Mouse (Mus musculus): ENCODE results near the gene Paqr6. TPM values are rescaled to one million over a fixed set of nuclear protein-coding genes. Genes with fewer than 3 reads are reported as not detected.
A peak's percentile ranks its signal among the peaks of the same experiment; 100 is the strongest.

Gene Paqr6
- polyA plus RNA-seq, 1 experiment from 2014 or later: 3.9 TPM

- Histone ChIP-seq H3K36me3 (peaks cover 17% of the 10 kb centered on the region), H3K27ac (no peak overlapping the region), H3K27me3 (no peaks in the 10 kb centered on the region), H3K4me3 (no peak overlapping the region), H3K9ac (no peak overlapping the region), H3K4me2 (no peak overlapping the region), H3K4me1 (replicated peaks) (no peaks in the 10 kb centered on the region), H3K9me3 (replicated peaks) (no peaks in the 10 kb centered on the region)
- ATAC-seq (replicated peaks; ENCODE audit: insufficient number of reproducible peaks, insufficient read depth, low FRiP score, low read depth): no peak
- WGBS: 93% methylated on average over 6 of the region's 6 CpGs
These were observed 30.9 kb downstream of the Paqr6 start for GRCm38 (mm10) chr3:88395288-88395687.

GRCm38 (mm10) chr3:88395742-88396141 is 31.4 kb downstream of the Paqr6 start:
- Histone ChIP-seq H3K36me3 (peaks cover 15% of the 10 kb centered on the region), H3K4me1 (replicated peaks) (no peaks in the 10 kb centered on the region), H3K9ac (no peak overlapping the region), H3K9me3 (replicated peaks) (no peaks in the 10 kb centered on the region), H3K27ac (no peak overlapping the region), H3K4me2 (no peak overlapping the region), H3K27me3 (no peaks in the 10 kb centered on the region), H3K4me3 (no peak overlapping the region)
- no peak for ATAC-seq (replicated peaks; ENCODE audit: insufficient number of reproducible peaks, insufficient read depth, low FRiP score, low read depth)
- 89% methylated on average over 8 of the region's 8 CpGs for WGBS

GRCm38 (mm10) chr3:88398666-88399065 is 34.3 kb downstream of the Paqr6 start:
- no peak overlapping the region for H3K9ac ChIP-seq

DNA sequence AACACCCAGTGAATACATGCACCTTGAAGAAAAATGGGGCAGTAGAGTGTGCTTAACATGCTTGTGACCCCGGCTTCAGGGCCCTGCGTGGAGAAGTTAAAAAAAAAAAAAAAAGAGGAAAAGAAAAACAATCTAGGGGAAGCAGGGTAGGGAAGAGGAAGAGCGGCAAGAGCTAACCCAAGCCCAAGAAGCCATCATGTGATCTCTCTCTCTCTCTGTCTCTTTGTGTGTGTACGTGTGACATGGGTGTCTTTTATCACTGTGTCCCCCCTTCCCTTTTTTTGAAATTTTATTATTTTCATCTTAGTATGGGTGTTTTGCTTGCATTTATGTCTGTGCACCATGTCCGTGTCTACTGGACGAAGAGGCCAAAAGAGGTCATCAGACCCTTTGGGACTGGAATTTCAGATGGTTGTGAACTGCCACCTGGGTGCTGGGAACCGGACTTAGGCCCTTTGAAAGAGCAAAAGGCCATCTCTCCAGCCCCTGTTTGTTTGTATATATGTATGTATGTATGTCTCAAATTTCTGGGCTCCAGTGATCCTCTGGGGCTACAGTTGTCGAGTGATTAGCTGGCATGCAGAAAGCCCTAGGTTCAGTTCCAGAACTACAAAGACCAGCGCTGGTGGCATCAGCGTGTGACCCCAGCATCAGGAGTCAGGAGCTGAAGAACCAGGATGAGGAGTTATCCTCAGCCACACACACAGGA is 39.3 kb downstream of the Paqr6 start:
- Histone ChIP-seq H3K27me3 (no peaks in the 10 kb centered on the region), H3K36me3 (peaks cover 6% of the 10 kb centered on the region; the same call in 1 of the 2 replicates), H3K9me3 (replicated peaks) (no peaks in the 10 kb centered on the region), H3K4me2 (no peak overlapping the region), H3K4me3 (no peak overlapping the region), H3K27ac (no peak overlapping the region), H3K9ac (no peak overlapping the region), H3K4me1 (replicated peaks) (peaks cover 15% of the 10 kb centered on the region)
- WGBS: 89% methylated on average over 10 of the region's 10 CpGs
- no peak for ATAC-seq (replicated peaks; ENCODE audit: insufficient number of reproducible peaks, insufficient read depth, low FRiP score, low read depth)

More at GRCm38 (mm10) chr3:88398666-88399065, 34.3 kb downstream of the Paqr6 start:
- no peak overlapping the region for H3K4me2 ChIP-seq
- H3K9me3 ChIP-seq (replicated peaks): no peaks in the 10 kb centered on the region
- H3K36me3 ChIP-seq: peaks cover 17% of the 10 kb centered on the region
- ATAC-seq (replicated peaks; ENCODE audit: insufficient number of reproducible peaks, insufficient read depth, low FRiP score, low read depth): no peak
- no peak overlapping the region for H3K4me3 ChIP-seq
- no peaks in the 10 kb centered on the region for H3K4me1 ChIP-seq (replicated peaks)
- 82% methylated on average over 2 of the region's 2 CpGs for WGBS
- H3K27me3 ChIP-seq: no peaks in the 10 kb centered on the region
- no peak overlapping the region for H3K27ac ChIP-seq

GRCm38 (mm10) chr3:88407090-88407489 is 42.7 kb downstream of the Paqr6 start:
- Histone ChIP-seq H3K9me3 (replicated peaks) (no peaks in the 10 kb centered on the region), H3K27me3 (no peaks in the 10 kb centered on the region), H3K4me2 (no peak overlapping the region), H3K4me3 (no peak overlapping the region), H3K27ac (no peak overlapping the region), H3K9ac (no peak overlapping the region), H3K36me3 (peaks cover 8% of the 10 kb centered on the region; the same call in 1 of the 2 replicates), H3K4me1 (replicated peaks) (peaks cover 31% of the 10 kb centered on the region)
- WGBS: 0% methylated on average over 2 of the region's 2 CpGs
- no peak for ATAC-seq (replicated peaks; ENCODE audit: insufficient number of reproducible peaks, insufficient read depth, low FRiP score, low read depth)

GRCm38 (mm10) chr3:88407529-88407928 is 43.1 kb downstream of the Paqr6 start:
- WGBS: 50% methylated on average over 7 of the region's 7 CpGs
- Histone ChIP-seq H3K9me3 (replicated peaks) (no peaks in the 10 kb centered on the region), H3K4me1 (replicated peaks) (peaks cover 31% of the 10 kb centered on the region), H3K9ac (no peak overlapping the region), H3K4me3 (no peak overlapping the region), H3K27ac (no peak overlapping the region), H3K36me3 (peaks cover 12% of the 10 kb centered on the region; the same call in 1 of the 2 replicates), H3K27me3 (no peaks in the 10 kb centered on the region), H3K4me2 (no peak overlapping the region)
- ATAC-seq (replicated peaks; ENCODE audit: insufficient number of reproducible peaks, insufficient read depth, low FRiP score, low read depth): no peak

DNA sequence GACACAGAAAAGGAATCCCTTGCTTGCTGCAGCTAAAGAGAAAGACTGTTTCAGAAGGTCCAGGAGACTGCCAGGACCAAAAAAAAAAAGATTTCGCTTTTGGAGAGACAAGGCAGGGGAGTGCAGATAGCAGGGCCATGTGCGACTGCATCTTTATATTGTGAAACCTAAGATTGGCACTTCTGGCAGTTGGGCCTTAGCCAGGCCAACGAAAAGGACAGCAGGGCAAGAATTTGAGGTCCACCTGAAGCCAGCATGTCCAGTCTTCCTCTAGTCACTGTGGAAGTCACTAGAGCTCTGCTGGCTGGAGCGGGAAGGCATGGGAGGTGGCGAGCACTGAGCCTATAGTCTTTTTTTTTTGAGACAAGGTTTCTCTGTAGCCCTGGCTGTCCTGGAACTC is 44.6 kb downstream of the Paqr6 start:
- 47% methylated on average over 5 of the region's 5 CpGs for WGBS
- ATAC-seq (replicated peaks; ENCODE audit: insufficient number of reproducible peaks, insufficient read depth, low FRiP score, low read depth): no peak
- Histone ChIP-seq H3K9me3 (replicated peaks) (no peaks in the 10 kb centered on the region), H3K36me3 (peaks cover 15% of the 10 kb centered on the region; the same call in 1 of the 2 replicates), H3K4me2 (peak overlapping the region; percentile 75), H3K9ac (peak overlapping the region; percentile 82), H3K4me3 (peak overlapping the region; percentile 68), H3K27ac (peak overlapping the region; percentile 96), H3K27me3 (no peaks in the 10 kb centered on the region), H3K4me1 (replicated peaks) (peaks cover 31% of the 10 kb centered on the region)

- peaks cover 31% of the 10 kb centered on the region for H3K4me1 ChIP-seq (replicated peaks)
- H3K4me2 ChIP-seq: peak within 1 kb of the TSS; percentile 75
- WGBS: under 1% methylated on average over 54 of the region's 54 CpGs
- peak within 1 kb of the TSS; percentile 68 for H3K4me3 ChIP-seq
- H3K27me3 ChIP-seq: no peaks in the 10 kb centered on the region
- peak; percentile 90 for ATAC-seq (replicated peaks; ENCODE audit: insufficient number of reproducible peaks, insufficient read depth, low FRiP score, low read depth)
- H3K27ac ChIP-seq: peak within 1 kb of the TSS; percentile 96
- no peaks in the 10 kb centered on the region for H3K9me3 ChIP-seq (replicated peaks)
- peaks cover 18% of the 10 kb centered on the region; the same call in 1 of the 2 replicates for H3K36me3 ChIP-seq
- H3K9ac ChIP-seq: peak within 1 kb of the TSS; percentile 82
These were observed 45.6 kb downstream of the Paqr6 start, which contains the start of gene Pmf1 for GRCm38 (mm10) chr3:88409741-88410644. Gene Pmf1 (minus strand): TSS chr3:88410331.

DNA sequence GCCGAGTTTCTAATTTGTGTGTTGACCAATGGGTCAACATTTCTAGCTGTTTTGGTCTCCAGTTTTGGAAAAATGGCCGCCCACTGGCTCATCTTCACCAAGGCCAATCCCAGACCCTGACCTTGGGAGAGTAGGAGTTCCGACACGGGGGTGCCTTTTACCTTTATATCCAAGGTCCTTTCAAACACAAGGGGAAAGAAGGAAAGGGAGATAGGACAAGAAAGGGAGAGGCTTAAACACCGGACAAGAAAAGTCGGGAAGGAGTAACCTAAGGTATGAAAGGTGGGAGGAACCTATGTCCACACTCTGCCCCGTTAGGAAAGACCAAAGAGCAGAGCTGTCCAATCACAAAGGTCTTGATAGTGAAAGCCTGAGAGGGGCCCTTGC is 46.3 kb downstream of the Paqr6 start:
- Histone ChIP-seq H3K4me1 (replicated peaks) (peaks cover 31% of the 10 kb centered on the region), H3K9ac (peak overlapping the region; percentile 18; the same call in 1 of the 2 replicates), H3K27ac (peak overlapping the region; percentile 96), H3K36me3 (peaks cover 23% of the 10 kb centered on the region; the same call in 1 of the 2 replicates), H3K4me2 (peak overlapping the region; percentile 75), H3K9me3 (replicated peaks) (no peaks in the 10 kb centered on the region), H3K27me3 (no peaks in the 10 kb centered on the region), H3K4me3 (peak overlapping the region; percentile 68)
- ATAC-seq (replicated peaks; ENCODE audit: insufficient number of reproducible peaks, insufficient read depth, low FRiP score, low read depth): no peak
- WGBS: 19% methylated on average over 7 of the region's 7 CpGs

- Histone ChIP-seq H3K27ac (no peak overlapping the region), H3K9me3 (replicated peaks) (no peaks in the 10 kb centered on the region), H3K36me3 (peaks cover 32% of the 10 kb centered on the region; the same call in 1 of the 2 replicates), H3K27me3 (no peaks in the 10 kb centered on the region), H3K9ac (no peak overlapping the region), H3K4me2 (no peak overlapping the region), H3K4me1 (replicated peaks) (peaks cover 31% of the 10 kb centered on the region), H3K4me3 (no peak overlapping the region)
- 86% methylated on average over 4 of the region's 4 CpGs for WGBS
- ATAC-seq (replicated peaks; ENCODE audit: insufficient number of reproducible peaks, insufficient read depth, low FRiP score, low read depth): no peak
These were observed 47.3 kb downstream of the Paqr6 start for GRCm38 (mm10) chr3:88411681-88412080.

DNA sequence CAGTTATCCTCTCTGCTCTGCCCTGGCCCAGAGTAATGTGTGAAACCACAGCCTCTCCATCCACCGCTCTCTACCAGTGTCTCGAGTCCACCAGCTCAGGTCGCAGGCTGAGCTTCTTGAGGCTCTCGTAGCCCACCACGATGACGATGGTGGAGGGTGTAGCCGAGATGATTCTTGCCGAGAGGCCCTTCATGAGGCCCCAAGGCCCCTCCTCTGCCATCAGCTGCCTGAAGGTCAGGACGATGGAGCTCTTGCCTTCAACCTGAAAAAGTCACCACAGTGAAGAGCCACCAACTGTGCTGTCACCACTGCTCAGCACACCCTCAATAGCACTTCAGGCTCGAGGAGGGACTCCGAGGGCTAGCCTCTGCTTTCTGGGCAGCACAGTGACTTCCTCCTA is 48.3 kb downstream of the Paqr6 start:
- Histone ChIP-seq H3K4me3 (no peak overlapping the region), H3K27me3 (no peaks in the 10 kb centered on the region), H3K27ac (no peak overlapping the region), H3K9me3 (replicated peaks) (no peaks in the 10 kb centered on the region), H3K36me3 (peaks cover 33% of the 10 kb centered on the region; the same call in 1 of the 2 replicates), H3K4me1 (replicated peaks) (peaks cover 25% of the 10 kb centered on the region), H3K4me2 (no peak overlapping the region), H3K9ac (no peak overlapping the region)
- 79% methylated on average over 11 of the region's 11 CpGs for WGBS
- ATAC-seq (replicated peaks; ENCODE audit: insufficient number of reproducible peaks, insufficient read depth, low FRiP score, low read depth): no peak

Data from heart, embryonic 15.5 days (tissue).